Mouse (Mus musculus) embryo, embryonic 11 days (tissue): ENCODE measurements at regions not wholly inside any gene's neighbourhood (a gene's known extent, or its start where the extent isn't known, plus 50 kb on each side); places are given as distances from the start of the nearest gene placed in this dataset.
"Not testable (repeated sequence)": the region's sequence is repeated elsewhere in the genome, so short reads cannot be mapped to it uniquely, and the experiment has no call there.

Experiments used
- DNase-seq: peaks from one replicate; pipeline ENCODE4 v3.0.0-alpha.2; 2015

GRCm38 (mm10) chr10:14333344-14333743 is 212.1 kb downstream of the Adgrg6 start:
- no peak for DNase-seq

GRCm38 (mm10) chr10:14332688-14333117 is 212.8 kb downstream of the Adgrg6 start:
- peak; percentile 40 for DNase-seq

GRCm38 (mm10) chr10:14328846-14329245 is 216.6 kb downstream of the Adgrg6 start:
- DNase-seq = no peak

GRCm38 (mm10) chr10:14326229-14326628 is 219.2 kb downstream of the Adgrg6 start:
- DNase-seq = no peak

DNA sequence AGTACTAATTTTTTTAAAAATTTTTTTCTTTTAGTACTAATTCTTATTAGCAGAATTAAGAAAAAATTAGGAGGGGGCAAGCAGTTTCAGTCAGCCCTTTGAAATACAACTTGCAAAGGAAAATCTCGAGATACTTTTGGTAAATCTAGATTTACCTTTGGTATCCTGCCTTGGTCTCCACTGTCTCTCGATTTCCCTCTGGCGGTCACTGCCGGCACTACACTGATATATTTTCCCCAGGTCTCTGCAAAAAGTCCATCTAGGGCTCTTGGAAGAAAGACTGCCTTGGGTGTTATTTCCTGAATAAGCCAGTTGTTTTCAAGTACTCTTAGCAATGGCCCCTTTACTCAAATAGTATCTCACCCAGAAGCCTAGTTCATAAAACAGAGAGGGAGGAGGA is 224.0 kb downstream of the Adgrg6 start:
- peak; percentile 69 for DNase-seq

- DNase-seq = no peak
These were observed 230.2 kb downstream of the Adgrg6 start for GRCm38 (mm10) chr10:14315232-14315631.

GRCm38 (mm10) chr10:14314607-14315006 is 230.9 kb downstream of the Adgrg6 start:
- no peak for DNase-seq

- no peak for DNase-seq
These were observed 231.4 kb downstream of the Adgrg6 start for GRCm38 (mm10) chr10:14314004-14314581.

DNA sequence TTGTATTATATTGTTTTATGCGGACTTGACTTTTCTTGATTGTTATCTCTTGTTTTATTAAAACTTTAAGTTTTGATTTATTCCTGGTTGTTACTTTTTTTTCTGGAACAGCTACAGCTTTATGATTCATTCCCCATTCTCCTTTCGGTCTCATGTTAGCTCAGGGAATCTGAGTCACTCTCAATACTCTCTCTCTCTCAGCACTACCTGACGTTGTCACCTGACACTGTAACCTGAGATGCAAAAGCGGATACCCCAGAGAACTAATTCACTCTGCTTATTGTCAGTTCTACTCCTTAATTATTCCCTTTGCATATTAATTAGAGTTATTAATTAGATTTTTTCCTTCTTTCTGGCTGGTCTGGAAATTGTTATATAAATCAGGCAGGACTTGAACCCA is 232.5 kb downstream of the Adgrg6 start:
- DNase-seq = no peak

DNA sequence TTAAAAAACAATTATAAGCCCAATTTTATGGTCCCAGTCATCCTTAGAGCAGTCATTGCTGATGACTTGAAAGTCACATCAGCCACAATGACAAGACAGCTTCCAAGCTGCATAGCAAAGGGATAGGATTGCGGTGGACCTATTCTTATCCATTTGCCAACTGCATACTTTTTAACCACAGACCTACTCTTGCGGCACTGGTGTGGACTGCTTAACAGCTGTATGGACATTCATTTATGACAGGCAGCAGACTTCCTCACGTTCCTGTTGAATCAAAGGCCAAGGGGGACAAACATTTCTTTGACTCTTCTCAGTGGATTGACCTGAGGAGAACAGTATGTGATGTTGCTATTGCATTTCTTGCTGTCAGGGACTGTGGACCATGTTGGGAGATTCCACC is 233.5 kb downstream of the Adgrg6 start:
- no peak for DNase-seq

DNA sequence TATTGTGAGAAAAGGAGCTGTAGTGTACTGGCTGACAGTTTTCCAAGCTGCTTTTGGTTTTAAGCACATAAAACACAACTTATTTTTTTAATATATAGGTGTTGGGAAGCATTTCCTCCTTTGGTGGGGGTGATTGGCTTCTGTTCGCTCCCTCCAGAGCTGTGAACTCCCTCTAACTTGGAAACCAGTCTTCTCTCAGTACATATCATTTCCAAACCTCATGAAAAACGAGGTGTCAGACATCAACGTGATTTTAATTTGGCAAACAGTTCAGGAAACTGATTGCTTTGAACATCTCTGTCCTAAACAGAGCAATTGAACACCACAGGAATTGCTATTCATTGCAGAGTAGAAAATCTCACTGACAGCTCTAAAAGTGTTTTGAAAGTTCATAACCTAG is 238.6 kb downstream of the Adgrg6 start:
- DNase-seq = no peak

DNA sequence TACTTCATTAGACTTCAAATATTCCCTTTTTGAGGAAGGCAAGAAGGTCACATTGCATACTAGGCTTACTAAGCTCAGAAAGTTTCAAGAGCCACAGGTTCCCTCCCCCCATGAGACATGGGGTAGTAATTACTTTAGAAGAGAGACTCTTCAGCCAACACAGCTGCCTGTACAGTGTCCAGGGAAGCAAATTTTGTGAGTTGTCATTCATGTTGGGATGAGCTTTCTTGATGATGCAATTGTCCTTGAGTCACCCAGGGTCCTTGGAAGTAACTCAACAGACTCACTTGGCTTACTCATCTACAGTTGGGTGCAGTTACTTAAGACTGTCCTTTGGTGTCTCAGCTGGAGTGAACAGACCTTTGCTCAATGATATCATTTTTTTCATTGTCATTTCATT is 242.0 kb downstream of the Adgrg6 start:
- DNase-seq = no peak

- no peak for DNase-seq
These were observed 249.3 kb downstream of the Adgrg6 start for GRCm38 (mm10) chr10:14296147-14296546.

- DNase-seq = not testable (repeated sequence)
These were observed 252.8 kb downstream of the Adgrg6 start for GRCm38 (mm10) chr10:14292701-14293100.

- DNase-seq = no peak
These were observed 257.9 kb downstream of the Adgrg6 start for GRCm38 (mm10) chr10:14287551-14287950.

GRCm38 (mm10) chr10:14276631-14277030 is 268.8 kb downstream of the Adgrg6 start:
- DNase-seq = no peak

DNA sequence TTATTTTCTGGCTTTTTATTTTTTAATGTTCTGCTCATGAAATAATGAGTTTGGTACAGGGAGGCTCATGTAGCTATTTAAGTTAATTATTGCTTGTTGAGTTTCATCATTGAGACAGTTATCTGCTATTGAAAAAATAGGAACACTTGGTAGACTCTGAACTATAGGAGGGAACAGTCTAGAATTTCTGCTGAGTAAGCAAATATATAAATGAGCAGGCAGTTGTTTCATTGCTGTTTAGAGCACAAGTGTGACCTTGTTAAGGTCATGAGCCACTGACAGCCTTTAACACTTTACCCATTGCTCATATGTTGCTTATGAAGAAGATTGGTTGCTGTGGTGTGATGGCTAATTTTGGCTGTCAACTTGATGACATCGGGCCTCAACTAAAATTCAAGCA is 270.0 kb downstream of the Adgrg6 start:
- no peak for DNase-seq

DNA sequence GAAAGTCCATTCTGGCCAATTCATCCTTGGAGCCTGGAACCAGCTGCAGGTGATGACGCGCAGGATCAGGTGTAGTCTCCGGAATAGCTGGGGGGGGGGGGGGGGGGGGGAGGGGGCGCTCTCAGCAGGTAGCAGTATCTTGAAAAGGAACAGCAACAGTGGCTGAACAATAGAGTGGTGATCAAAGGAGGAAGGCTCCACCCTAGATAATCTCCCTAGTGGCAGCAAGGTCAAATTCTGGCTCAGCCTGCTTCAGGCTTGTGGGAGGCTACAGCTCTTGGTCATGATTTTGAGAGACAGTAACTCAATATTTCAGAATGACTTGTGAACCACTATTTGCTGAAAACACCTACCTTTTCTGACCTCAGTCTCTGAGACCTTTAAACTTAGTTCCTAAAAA is 275.5 kb downstream of the Adgrg6 start:
- no peak for DNase-seq

- no peak for DNase-seq
These were observed 277.8 kb downstream of the Adgrg6 start for GRCm38 (mm10) chr10:14267641-14268040.

DNA sequence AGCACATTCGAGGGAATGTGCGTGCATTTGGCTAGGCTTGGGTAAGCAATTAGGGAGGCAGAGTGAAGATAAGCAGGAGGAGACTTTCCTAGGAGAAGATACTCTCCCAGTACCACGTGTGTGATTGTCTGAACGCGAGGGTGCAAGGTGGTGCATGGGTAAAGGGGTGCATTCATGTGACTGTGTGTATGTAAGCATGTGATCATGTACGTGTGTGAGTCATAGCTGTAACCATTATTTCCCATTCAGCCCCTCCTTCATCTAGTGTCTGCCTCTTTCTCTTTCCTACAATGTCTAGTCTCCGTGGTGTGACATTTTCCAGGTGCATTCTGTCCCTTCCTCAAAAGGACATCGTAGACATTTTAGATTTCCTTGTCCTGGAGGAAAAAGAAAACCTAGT is 273.8 kb downstream of the Hivep2 start:
- DNase-seq = no peak

GRCm38 (mm10) chr10:14234896-14235604 is 269.2 kb downstream of the Hivep2 start:
- DNase-seq = no peak

DNA sequence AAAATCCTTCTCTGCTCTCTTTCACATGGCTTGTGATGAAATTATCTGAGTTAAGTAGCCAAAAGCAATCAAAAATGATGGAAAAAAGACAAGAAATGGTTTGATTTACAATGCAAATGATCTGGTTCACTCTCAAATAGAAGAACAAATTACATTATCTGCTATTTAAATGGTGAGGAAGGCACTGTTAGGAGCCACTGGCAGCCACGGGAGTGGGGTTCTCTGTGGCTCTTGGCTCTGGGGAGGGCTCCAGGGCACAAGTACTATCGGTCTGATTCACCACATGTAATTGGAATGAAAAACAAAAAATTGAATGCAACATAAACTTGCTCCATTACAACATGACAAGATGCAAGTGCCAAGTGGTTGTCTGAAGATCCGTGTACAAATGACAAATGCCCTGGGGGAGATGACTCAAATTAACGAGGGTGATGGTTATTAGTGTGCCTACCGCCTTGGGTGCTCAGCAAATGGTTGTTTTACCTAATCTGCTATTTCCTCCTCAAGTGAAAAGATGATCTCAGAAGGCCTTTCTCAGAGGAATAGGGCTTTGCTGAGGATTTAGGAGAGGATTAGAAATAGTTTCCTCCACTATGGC is 268.2 kb downstream of the Hivep2 start:
- no peak for DNase-seq

DNA sequence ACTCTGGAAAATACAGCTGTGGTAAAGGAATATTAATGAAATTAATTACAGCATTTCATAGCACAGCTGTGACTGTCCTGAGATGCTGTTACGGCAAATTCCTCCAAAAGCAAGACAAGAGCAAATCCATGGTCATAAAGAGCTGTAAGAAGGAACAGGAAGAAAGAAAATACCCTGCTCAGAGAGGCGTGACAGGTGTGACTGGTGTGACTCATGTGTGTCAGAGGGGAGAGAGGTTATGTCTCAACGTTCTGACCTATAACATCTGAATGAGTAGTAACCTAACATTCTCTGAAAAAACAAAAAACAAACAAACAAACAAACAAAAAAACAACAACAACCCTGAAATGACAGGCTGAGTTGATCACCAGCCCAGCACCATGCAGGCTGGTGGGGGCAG is 267.5 kb downstream of the Hivep2 start:
- no peak for DNase-seq

- no peak for DNase-seq
These were observed 265.6 kb downstream of the Hivep2 start for GRCm38 (mm10) chr10:14231464-14231863.
